Mouse (Mus musculus) embryonic facial prominence, embryonic 14.5 days (tissue): Measurements from ENCODE around the gene Ttll6. TPM values are rescaled to one million over a fixed set of nuclear protein-coding genes. Genes with fewer than 3 reads are reported as not detected.

Experiments
- ATAC-seq: fragments of 200-750 bp; cut with Nextera tagmentation; 2 replicates; pipeline ENCODE4 v1.8.0; 2017; ENCODE audit warnings: low read depth, moderate number of reproducible peaks, moderate TSS enrichment
- DNase-seq: peaks from one replicate; pipeline ENCODE4 v3.0.0-alpha.2; 2015; ENCODE audit warnings: low spot score
- H3K27ac ChIP-seq: fragments of 300-500 bp; sonication (generic); replicated peaks from 2 replicates; pipeline ENCODE4 v1.5.1; 2014; ENCODE audit warnings: low read depth, mild to moderate bottlenecking, low read length, moderate library complexity
- H3K27me3 ChIP-seq: fragments of 300-500 bp; sonication (generic); replicated peaks from 2 replicates; pipeline ENCODE4 v1.6.1; 2014; ENCODE audit warnings: low read length; ENCODE audit not compliant: control insufficient read depth, insufficient read depth
- H3K36me3 ChIP-seq: fragments of 300-500 bp; sonication (generic); 2 replicates; pipeline ENCODE4 v1.6.1; 2014; ENCODE audit warnings: low read length, mixed read lengths; ENCODE audit not compliant: control insufficient read depth, insufficient read depth
- H3K4me1 ChIP-seq: fragments of 300-500 bp; sonication (generic); 2 replicates; pipeline ENCODE4 v1.6.1; 2014; ENCODE audit warnings: antibody characterized with exemption, low read length; ENCODE audit not compliant: control insufficient read depth, insufficient read depth
- H3K4me2 ChIP-seq: fragments of 300-500 bp; sonication (generic); 2 replicates; pipeline ENCODE4 v1.6.1; 2014; ENCODE audit warnings: low read depth, mild to moderate bottlenecking, low read length, moderate library complexity, mixed read lengths
- H3K4me3 ChIP-seq: fragments of 300-500 bp; sonication (generic); 2 replicates; pipeline ENCODE4 v1.5.1; 2014; ENCODE audit warnings: low read depth, mild to moderate bottlenecking, low read length
- H3K9ac ChIP-seq: fragments of 300-500 bp; sonication (generic); 2 replicates; pipeline ENCODE4 v1.6.1; 2014; ENCODE audit warnings: low read depth, mild to moderate bottlenecking, low read length, moderate library complexity, mixed read lengths
- H3K9me3 ChIP-seq: fragments of 300-500 bp; sonication (generic); 2 replicates; pipeline ENCODE4 v1.6.1; 2016; ENCODE audit warnings: low read length; ENCODE audit not compliant: control insufficient read depth
- WGBS: fragments of 180-500 bp; shearing (Covaris S2); extraction: QIAGEN DNeasy Blood & Tissue Kit; methylation state at CpG from one replicate; pipeline ENCODE4 v1.1.7; 2014; 5-methylcytosine and 5-hydroxymethylcytosine counted together
- polyA plus RNA-seq: library from polyadenylated mRNA; unstranded; fragments of >200 nt; fragmentation: Nextera tagmentation; extraction: Ambion mirVana; gene quantifications from 2 replicates; pipeline ENCODE4 v1.2.1, GENCODE M21; 2014

Gene Ttll6
- polyA plus RNA-seq, 1 experiment from 2014 or later, result 0.96 TPM

GRCm38 (mm10) chr11:96171601-96172000 lies 38.0 kb downstream of the Ttll6 start:
- no peak for DNase-seq
- Histone ChIP-seq H3K4me2 (no peak overlapping the region), H3K4me3 (no peak overlapping the region), H3K27ac (no peak overlapping the region), H3K9me3 (no peaks in the 10 kb centered on the region), H3K4me1 (no peaks in the 10 kb centered on the region), H3K27me3 (peaks cover 100% of the 10 kb centered on the region), H3K36me3 (no peaks in the 10 kb centered on the region), H3K9ac (no peak overlapping the region)
- ATAC-seq, result no peak
- WGBS, result 0% methylated on average over 3 of the region's 3 CpGs

GRCm38 (mm10) chr11:96172511-96173287 lies 39.1 kb downstream of the Ttll6 start:
- Histone ChIP-seq H3K9ac (no peak overlapping the region), H3K4me3 (no peak overlapping the region), H3K27me3 (peaks cover 100% of the 10 kb centered on the region), H3K4me2 (no peak overlapping the region), H3K36me3 (no peaks in the 10 kb centered on the region), H3K9me3 (no peaks in the 10 kb centered on the region), H3K27ac (no peak overlapping the region), H3K4me1 (no peaks in the 10 kb centered on the region)
- DNase-seq (no peak), ATAC-seq (no peak)
- WGBS, result 2% methylated on average over 25 of the region's 25 CpGs

- DNase-seq (no peak), ATAC-seq (no peak)
- Histone ChIP-seq H3K4me2 (no peak overlapping the region), H3K36me3 (no peaks in the 10 kb centered on the region), H3K27me3 (peaks cover 100% of the 10 kb centered on the region), H3K9me3 (no peaks in the 10 kb centered on the region), H3K4me3 (no peak overlapping the region), H3K27ac (no peak overlapping the region), H3K4me1 (no peaks in the 10 kb centered on the region), H3K9ac (no peak overlapping the region)
- WGBS, result 1% methylated on average over 15 of the region's 16 CpGs
Measured at GRCm38 (mm10) chr11:96173288-96173840, 39.8 kb downstream of the Ttll6 start.

- no peak overlapping the region for H3K4me2 ChIP-seq
- H3K36me3 ChIP-seq, result no peaks in the 10 kb centered on the region
- H3K4me3 ChIP-seq, result no peak overlapping the region
- ATAC-seq (no peak), DNase-seq (no peak)
- H3K9me3 ChIP-seq, result no peaks in the 10 kb centered on the region
- peaks cover 100% of the 10 kb centered on the region for H3K27me3 ChIP-seq
- 2% methylated on average over 6 of the region's 6 CpGs for WGBS
- H3K4me1 ChIP-seq, result no peaks in the 10 kb centered on the region
- H3K9ac ChIP-seq, result no peak overlapping the region
- H3K27ac ChIP-seq, result no peak overlapping the region
Measured at GRCm38 (mm10) chr11:96174881-96175280, 41.3 kb downstream of the Ttll6 start.

GRCm38 (mm10) chr11:96175511-96175910 lies 41.9 kb downstream of the Ttll6 start:
- Histone ChIP-seq H3K9me3 (no peaks in the 10 kb centered on the region), H3K4me3 (no peak overlapping the region), H3K4me2 (no peak overlapping the region), H3K27ac (no peak overlapping the region), H3K27me3 (peaks cover 100% of the 10 kb centered on the region), H3K9ac (no peak overlapping the region), H3K4me1 (no peaks in the 10 kb centered on the region), H3K36me3 (no peaks in the 10 kb centered on the region)
- DNase-seq, result no peak
- ATAC-seq, result no peak
- under 1% methylated on average over 17 of the region's 17 CpGs for WGBS

- Histone ChIP-seq H3K27me3 (peaks cover 99% of the 10 kb centered on the region), H3K4me3 (no peak overlapping the region), H3K9me3 (no peaks in the 10 kb centered on the region), H3K4me2 (no peak overlapping the region), H3K36me3 (no peaks in the 10 kb centered on the region), H3K27ac (no peak overlapping the region), H3K9ac (no peak overlapping the region), H3K4me1 (no peaks in the 10 kb centered on the region)
- ATAC-seq (no peak), DNase-seq (no peak)
- 2% methylated on average over 9 of the region's 9 CpGs for WGBS
Measured at GRCm38 (mm10) chr11:96175951-96176530, 42.5 kb downstream of the Ttll6 start.

GRCm38 (mm10) chr11:96176841-96177240 lies 43.3 kb downstream of the Ttll6 start:
- Histone ChIP-seq H3K9ac (no peak overlapping the region), H3K4me3 (no peak overlapping the region), H3K27ac (no peak overlapping the region), H3K4me1 (no peaks in the 10 kb centered on the region), H3K27me3 (peaks cover 99% of the 10 kb centered on the region), H3K36me3 (no peaks in the 10 kb centered on the region), H3K9me3 (no peaks in the 10 kb centered on the region), H3K4me2 (no peak overlapping the region)
- 3% methylated on average over 10 of the region's 10 CpGs for WGBS
- DNase-seq (no peak), ATAC-seq (no peak)

- WGBS, result 0% methylated on average over 27 of the region's 27 CpGs
- H3K9ac ChIP-seq, result no peak overlapping the region
Measured at GRCm38 (mm10) chr11:96177546-96178174, 44.1 kb downstream of the Ttll6 start.

More at GRCm38 (mm10) chr11:96177546-96178174, 44.1 kb downstream of the Ttll6 start:
- no peak overlapping the region for H3K27ac ChIP-seq
- H3K36me3 ChIP-seq, result no peaks in the 10 kb centered on the region
- no peak for DNase-seq
- no peaks in the 10 kb centered on the region for H3K4me1 ChIP-seq
- H3K4me3 ChIP-seq, result no peak overlapping the region
- no peak overlapping the region for H3K4me2 ChIP-seq
- ATAC-seq, result no peak
- peaks cover 99% of the 10 kb centered on the region for H3K27me3 ChIP-seq
- peaks cover 2% of the 10 kb centered on the region for H3K9me3 ChIP-seq
